Mouse (Mus musculus) olfactory bulb, adult 2 months (tissue): ENCODE measurements around the gene Htra1. TPM values are rescaled to one million over a fixed set of nuclear protein-coding genes. Genes with fewer than 3 reads are reported as not detected.

ENCODE experiments used
- H3K27ac ChIP-seq: fragments of 200-500 bp; 2 replicates; pipeline ENCODE4 v1.5.1; 2012; ENCODE audit warnings: low read depth, low read length; ENCODE audit not compliant: insufficient read depth
- H3K4me1 ChIP-seq: fragments of 200-500 bp; 2 replicates; pipeline ENCODE4 v1.6.1; 2012; ENCODE audit warnings: low read length; ENCODE audit not compliant: control insufficient read depth, insufficient read depth
- H3K4me3 ChIP-seq: fragments of 200-500 bp; 2 replicates; pipeline ENCODE4 v1.5.1; 2012; ENCODE audit warnings: mild to moderate bottlenecking, low read depth, low read length, moderate library complexity; ENCODE audit not compliant: insufficient read depth
- CTCF ChIP-seq: fragments of 200-500 bp; IDR thresholded peaks from 2 replicates; pipeline ENCODE4 v1.5.1; 2012; ENCODE audit warnings: low read depth, mild to moderate bottlenecking, low read length, moderate library complexity; ENCODE audit not compliant: insufficient read depth
- POLR2A ChIP-seq: fragments of 200-500 bp; IDR thresholded peaks from 2 replicates; pipeline ENCODE4 v1.6.1; 2012; ENCODE audit warnings: mild to moderate bottlenecking, low read depth, low read length, moderate library complexity; ENCODE audit not compliant: insufficient read depth
- whole genome bisulfite sequencing: fragments of 180-500 bp; shearing (Covaris S2); methylation state at CpG from one replicate; pipeline ENCODE4 v1.1.7; 2018; 5-methylcytosine and 5-hydroxymethylcytosine counted together
- polyA plus RNA-seq: library from polyadenylated mRNA; stranded (reverse); fragments of >200 nt; gene quantifications from 2 replicates; pipeline ENCODE4 v1.2.4, GENCODE M21; 2012; ENCODE audit warnings: low replicate concordance; ENCODE audit not compliant: missing spikeins, insufficient read depth, insufficient read length

Gene Htra1
- polyA plus RNA-seq, 1 experiment = not detected

- WGBS = 91% methylated on average over 11 of the region's 11 CpGs
Observed at GRCm38 (mm10) chr7:130944766-130945475, 9.0 kb downstream of the Htra1 start.

GRCm38 (mm10) chr7:130945730-130946129 lies 9.8 kb downstream of the Htra1 start:
- Histone ChIP-seq H3K4me3 (no peak overlapping the region), H3K27ac (no peak overlapping the region), H3K4me1 (peaks cover 8% of the 10 kb centered on the region)
- WGBS = 88% methylated on average over 3 of the region's 3 CpGs
- TF ChIP-seq CTCF = no peak
- TF ChIP-seq POLR2A = no peak

More at GRCm38 (mm10) chr7:130944766-130945475, 9.0 kb downstream of the Htra1 start:
- TF ChIP-seq CTCF (no peak), POLR2A (no peak)
- no peak overlapping the region for H3K27ac ChIP-seq
- peaks cover 8% of the 10 kb centered on the region for H3K4me1 ChIP-seq
- no peak overlapping the region for H3K4me3 ChIP-seq

GRCm38 (mm10) chr7:130946303-130946702 lies 10.4 kb downstream of the Htra1 start:
- TF ChIP-seq POLR2A (no peak), CTCF (no peak)
- H3K4me1 ChIP-seq = peaks cover 10% of the 10 kb centered on the region
- H3K4me3 ChIP-seq = no peak overlapping the region
- WGBS = 88% methylated on average over 12 of the region's 12 CpGs
- H3K27ac ChIP-seq = no peak overlapping the region

- TF ChIP-seq POLR2A (no peak), CTCF (no peak)
- Histone ChIP-seq H3K27ac (no peak overlapping the region), H3K4me3 (no peak overlapping the region), H3K4me1 (peaks cover 13% of the 10 kb centered on the region)
- WGBS = 51% methylated on average over 5 of the region's 5 CpGs
Observed at GRCm38 (mm10) chr7:130948563-130949208, 12.8 kb downstream of the Htra1 start.

- Histone ChIP-seq H3K4me3 (no peak overlapping the region), H3K27ac (peak overlapping the region; percentile 10; the same call in 1 of the 2 replicates), H3K4me1 (peaks cover 15% of the 10 kb centered on the region)
- 24% methylated on average over 8 of the region's 8 CpGs for WGBS
- no peak for TF ChIP-seq CTCF
- no peak for TF ChIP-seq POLR2A
Observed at GRCm38 (mm10) chr7:130949331-130949751, 13.4 kb downstream of the Htra1 start.

GRCm38 (mm10) chr7:130950482-130950881 lies 14.6 kb downstream of the Htra1 start:
- Histone ChIP-seq H3K4me3 (no peak overlapping the region), H3K27ac (peak overlapping the region; percentile 23), H3K4me1 (peaks cover 15% of the 10 kb centered on the region)
- WGBS = 93% methylated on average over 7 of the region's 7 CpGs
- TF ChIP-seq POLR2A (no peak), CTCF (no peak)

GRCm38 (mm10) chr7:130951004-130951403 lies 15.1 kb downstream of the Htra1 start:
- Histone ChIP-seq H3K4me3 (no peak overlapping the region), H3K27ac (peak overlapping the region; percentile 40), H3K4me1 (peaks cover 15% of the 10 kb centered on the region)
- 78% methylated on average over 5 of the region's 5 CpGs for WGBS
- TF ChIP-seq POLR2A (no peak), CTCF (no peak)

- H3K27ac ChIP-seq = peak overlapping the region; percentile 90
Observed at GRCm38 (mm10) chr7:130953376-130953775, 17.5 kb downstream of the Htra1 start.

GRCm38 (mm10) chr7:130954177-130954601 lies 18.3 kb downstream of the Htra1 start:
- WGBS = 80% methylated on average over 10 of the region's 10 CpGs
- TF ChIP-seq POLR2A (no peak), CTCF (no peak)
- peaks cover 16% of the 10 kb centered on the region for H3K4me1 ChIP-seq
- peak overlapping the region; percentile 85; the same call in 1 of the 2 replicates for H3K27ac ChIP-seq
- no peak overlapping the region for H3K4me3 ChIP-seq

More at GRCm38 (mm10) chr7:130953376-130953775, 17.5 kb downstream of the Htra1 start:
- TF ChIP-seq CTCF (no peak), POLR2A (no peak)
- peaks cover 15% of the 10 kb centered on the region for H3K4me1 ChIP-seq
- WGBS = 84% methylated on average over 10 of the region's 10 CpGs
- H3K4me3 ChIP-seq = no peak overlapping the region
